Mouse (Mus musculus): ENCODE results near the gene Pknox2.

Gene Pknox2

DNA sequence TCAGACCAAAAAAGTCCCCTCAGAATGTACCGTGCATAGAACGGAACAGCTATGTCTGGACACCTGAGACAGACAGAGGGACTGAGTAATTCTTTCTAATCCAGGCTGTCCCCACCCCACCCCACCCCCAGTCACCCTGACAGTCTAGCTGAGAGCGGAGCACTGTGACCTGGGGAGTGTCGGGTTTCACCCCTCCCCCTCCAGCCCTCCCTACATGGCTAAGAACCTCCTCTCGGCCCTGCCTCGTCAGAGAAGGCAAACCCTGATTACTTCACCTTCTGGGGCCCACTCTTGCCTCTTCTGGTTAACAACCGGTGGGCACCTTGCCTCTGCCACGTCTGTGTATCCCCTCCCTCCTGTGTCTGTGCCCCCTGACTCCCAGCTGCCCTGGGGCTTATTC, 7.7 kb downstream of the Pknox2 start:
- no peak for DNase-seq (ENCODE audit: low spot score)

DNA sequence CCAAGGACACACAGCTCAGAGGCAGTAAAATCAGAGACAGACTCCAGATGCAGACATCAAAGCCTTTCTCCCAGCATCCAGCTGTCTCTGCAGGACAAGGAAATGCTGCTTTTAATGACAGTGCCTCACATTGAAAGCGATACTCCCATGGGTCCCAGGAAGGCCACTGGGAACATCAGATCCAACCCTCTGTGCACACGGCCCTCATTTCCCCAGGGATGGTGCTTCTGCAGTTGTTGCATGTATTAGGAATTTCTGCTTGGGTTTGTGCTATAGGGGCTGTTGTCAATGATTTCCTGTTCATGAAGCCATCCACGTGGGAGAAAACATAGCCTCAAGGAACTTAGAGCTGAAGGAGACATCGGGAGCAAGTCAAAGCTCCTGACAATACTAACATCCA, 8.3 kb downstream of the Pknox2 start:
- peak; percentile 4 for DNase-seq (ENCODE audit: low spot score)

GRCm38 (mm10) chr9:37136340-37136739, 10.9 kb downstream of the Pknox2 start:
- DNase-seq (ENCODE audit: low spot score): no peak

- no peak for DNase-seq (ENCODE audit: low spot score)
Observed at GRCm38 (mm10) chr9:37133495-37133894, 13.7 kb downstream of the Pknox2 start.

GRCm38 (mm10) chr9:37129046-37129445, 18.2 kb downstream of the Pknox2 start:
- no peak for DNase-seq (ENCODE audit: low spot score)

GRCm38 (mm10) chr9:37126197-37126596, 21.0 kb downstream of the Pknox2 start:
- DNase-seq (ENCODE audit: low spot score): no peak

- DNase-seq (ENCODE audit: low spot score): no peak
Observed at GRCm38 (mm10) chr9:37124696-37125480, 22.3 kb downstream of the Pknox2 start.

- DNase-seq (ENCODE audit: low spot score): no peak
Observed at GRCm38 (mm10) chr9:37123384-37123783, 23.8 kb downstream of the Pknox2 start.

DNA sequence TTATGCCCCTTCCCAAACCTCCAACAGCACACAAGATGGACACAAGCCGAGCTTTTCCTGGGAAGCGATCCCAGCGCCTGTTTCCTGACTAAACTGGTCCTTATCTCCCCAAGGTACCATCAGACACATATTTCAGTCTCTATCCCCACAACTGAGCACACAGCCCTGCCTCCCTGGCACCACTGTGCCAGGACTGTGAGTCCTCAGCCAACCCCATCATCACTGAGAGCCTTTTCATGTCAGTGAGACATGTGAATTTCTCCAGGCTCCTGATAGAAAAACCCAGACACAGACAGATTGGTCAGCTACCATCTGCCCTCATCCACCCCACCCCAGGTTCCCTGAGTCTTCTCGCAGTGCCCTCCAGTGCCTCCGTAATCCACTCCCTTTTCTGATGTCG, 24.2 kb downstream of the Pknox2 start:
- DNase-seq (ENCODE audit: low spot score): no peak

GRCm38 (mm10) chr9:37122381-37122780, 24.8 kb downstream of the Pknox2 start:
- no peak for DNase-seq (ENCODE audit: low spot score)

DNA sequence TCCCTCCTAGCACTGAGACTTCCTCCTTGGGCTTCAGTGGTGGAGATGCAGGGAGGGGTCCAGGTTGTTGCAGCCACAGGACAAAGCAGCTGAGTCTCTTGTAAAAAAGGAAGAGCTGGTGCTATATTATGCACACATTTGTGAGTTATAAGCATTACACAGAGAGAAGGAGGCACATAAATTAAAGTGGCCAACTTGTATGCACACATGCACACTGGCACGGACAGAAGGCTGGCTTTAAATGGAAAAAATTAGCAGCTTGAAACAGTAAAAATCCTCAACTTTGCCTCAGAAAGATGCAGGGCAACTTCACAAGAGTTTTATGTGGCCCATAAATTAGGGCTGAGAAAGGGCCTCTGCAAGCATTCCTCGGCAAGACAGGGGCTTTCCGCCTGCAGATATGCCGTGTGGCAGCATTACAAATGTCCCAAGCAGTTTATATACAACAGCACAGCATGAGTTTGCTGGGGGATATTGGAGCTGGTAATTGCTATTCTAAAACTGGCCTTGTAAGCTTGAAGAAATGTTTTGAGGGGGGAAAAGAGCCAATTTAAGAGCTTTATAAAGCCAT, 25.4 kb downstream of the Pknox2 start:
- no peak for DNase-seq (ENCODE audit: low spot score)

- no peak for DNase-seq (ENCODE audit: low spot score)
Observed at GRCm38 (mm10) chr9:37120801-37121200, 26.4 kb downstream of the Pknox2 start.

DNA sequence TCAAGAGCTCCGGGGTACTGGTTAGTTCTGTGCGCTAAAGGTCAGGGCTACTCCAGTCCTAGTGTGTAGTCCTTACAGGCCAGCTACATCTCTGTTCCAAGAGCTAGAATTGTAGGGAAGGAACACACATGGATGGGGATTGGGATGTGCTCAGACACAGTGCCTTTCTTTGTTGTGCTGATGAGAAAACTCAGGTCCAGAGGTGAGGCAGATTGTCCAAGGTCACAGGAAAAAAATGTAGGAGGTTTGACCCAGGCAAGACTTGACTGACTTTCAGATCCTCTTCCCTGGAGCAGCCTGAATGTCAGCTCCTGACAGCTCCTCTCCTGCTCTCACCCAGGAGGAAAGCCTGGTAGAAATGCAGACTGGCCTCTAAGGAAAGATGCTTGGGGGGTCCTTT, 29.7 kb downstream of the Pknox2 start:
- DNase-seq (ENCODE audit: low spot score): no peak

GRCm38 (mm10) chr9:37116632-37117413, 30.4 kb downstream of the Pknox2 start:
- DNase-seq (ENCODE audit: low spot score): no peak

DNA sequence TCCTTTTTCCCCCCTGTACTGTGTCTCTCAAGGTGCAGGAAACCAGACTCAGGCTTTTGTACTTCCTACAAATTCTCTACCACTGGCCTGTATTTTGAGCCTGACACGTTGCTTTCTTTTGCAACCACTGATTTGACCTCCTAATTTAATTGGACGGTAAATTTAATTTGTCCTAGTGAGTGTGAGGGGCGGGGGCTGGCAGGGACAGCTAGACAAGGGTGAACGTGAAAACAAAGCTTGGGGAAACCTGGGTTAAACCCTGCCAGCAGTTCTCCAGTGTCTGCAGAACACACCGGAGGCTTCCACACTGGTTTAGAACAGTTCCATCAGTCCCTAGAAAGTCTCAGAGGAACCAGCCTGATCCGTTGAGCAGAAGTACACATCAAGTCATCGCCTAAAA, 31.4 kb downstream of the Pknox2 start:
- no peak for DNase-seq (ENCODE audit: low spot score)

DNA sequence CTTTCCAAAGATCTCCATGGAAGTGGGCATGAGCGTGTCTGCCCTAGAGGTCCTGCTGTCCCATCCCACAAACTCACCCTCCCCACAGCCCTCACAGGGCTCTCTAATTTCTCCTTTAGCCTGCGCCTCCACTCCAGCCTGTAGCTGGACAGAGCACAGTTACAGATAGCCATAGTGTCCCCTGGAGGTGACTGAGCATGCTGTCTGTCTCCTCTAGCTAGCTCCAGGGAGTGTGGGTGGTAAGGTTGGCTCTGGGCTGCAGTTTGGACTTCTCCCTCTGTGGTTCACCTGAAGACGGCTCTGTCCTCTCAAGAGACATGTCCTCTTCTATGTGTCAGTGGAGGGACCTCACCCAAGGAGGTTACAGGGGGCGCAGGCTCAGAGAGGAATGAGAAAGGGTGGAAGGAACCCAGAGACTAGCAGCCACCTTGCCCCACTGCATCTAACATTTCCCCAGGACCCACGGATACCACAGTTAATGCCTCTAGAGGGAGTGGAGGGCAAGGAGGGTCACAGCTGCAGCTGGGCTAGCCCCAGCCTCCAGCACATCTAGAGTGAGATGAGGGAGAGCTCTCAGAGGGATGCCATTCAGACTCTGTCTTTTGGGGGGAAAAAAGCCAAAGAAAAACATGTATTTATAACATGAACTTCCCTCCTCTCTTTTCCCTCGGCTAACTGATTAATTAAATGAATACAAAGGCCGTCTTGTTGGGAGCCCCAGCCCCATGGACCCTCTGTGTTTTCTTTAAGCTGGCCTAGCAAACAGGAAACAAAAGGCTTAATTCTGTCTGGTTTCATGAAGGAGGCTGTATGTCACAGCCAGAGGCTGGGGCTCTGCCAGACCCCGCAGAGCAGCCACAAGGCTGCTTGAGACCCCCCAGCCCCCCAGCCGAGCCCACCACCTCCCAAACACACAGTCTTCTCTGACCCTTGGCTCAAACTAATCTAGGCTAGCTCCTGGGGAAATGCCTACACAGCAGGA, 32.6 kb downstream of the Pknox2 start:
- no peak for DNase-seq (ENCODE audit: low spot score)

DNA sequence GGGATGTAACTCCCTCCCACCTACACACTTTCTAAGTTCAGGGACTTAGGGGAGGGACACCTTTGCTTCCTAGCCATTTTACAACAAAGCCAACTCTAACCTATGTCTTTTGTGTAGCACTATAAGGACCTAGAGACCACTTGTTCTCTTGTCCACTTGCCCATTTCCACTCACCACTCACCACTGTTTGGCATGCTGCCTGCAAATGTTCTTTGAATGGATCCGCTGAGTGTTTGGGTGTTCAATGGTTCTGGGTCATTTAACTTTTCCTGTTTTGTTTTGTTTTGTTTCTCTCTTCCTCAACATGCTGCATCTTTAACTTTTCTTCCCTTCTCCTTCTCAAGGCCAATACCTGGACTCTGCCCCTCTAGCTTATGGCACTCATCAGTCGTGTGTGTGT, 39.7 kb downstream of the Pknox2 start:
- DNase-seq (ENCODE audit: low spot score): no peak

GRCm38 (mm10) chr9:37106808-37107207, 40.4 kb downstream of the Pknox2 start:
- no peak for DNase-seq (ENCODE audit: low spot score)

DNA sequence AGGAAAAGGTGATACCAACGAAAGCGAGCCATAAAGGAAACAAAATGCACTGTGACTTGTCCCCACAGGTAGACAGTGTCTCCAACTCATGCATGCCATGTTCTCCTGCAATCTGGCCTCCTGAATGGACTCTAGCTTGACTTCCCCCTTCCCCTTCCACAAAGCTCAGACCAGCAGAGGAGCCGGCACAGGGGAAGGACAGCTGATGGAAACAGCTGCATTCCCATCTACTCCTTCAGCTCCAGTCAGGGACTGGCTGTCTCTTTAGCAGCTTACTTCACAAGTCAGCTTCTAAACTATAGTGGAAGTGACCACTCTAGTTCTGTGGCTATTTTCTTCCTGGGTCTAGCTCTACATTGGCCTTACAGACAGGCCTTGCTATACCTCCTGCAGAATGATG, 43.0 kb downstream of the Pknox2 start:
- DNase-seq (ENCODE audit: low spot score): no peak

DNA sequence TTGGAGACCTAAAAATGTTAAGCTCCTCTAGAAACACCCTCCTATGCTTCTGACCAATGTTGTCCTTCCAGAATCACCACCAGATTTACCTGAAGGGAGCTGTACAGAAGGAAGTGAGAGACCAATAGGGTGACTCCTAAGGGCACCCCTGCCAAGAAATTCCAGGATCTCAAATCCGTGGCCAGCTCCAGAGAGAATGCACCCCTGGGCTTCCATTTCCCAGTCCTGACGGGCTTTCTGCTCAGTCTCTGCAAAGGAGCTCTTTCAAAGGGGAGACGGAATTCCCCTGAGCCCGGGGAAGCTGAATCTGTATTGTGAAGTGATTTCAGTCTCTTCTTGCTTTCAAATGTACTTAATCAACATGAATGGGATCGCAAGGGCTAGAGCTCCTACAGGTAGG, 43.4 kb downstream of the Pknox2 start:
- DNase-seq (ENCODE audit: low spot score): no peak

GRCm38 (mm10) chr9:37101059-37101940, 45.9 kb downstream of the Pknox2 start:
- DNase-seq (ENCODE audit: low spot score): no peak
